Mouse (Mus musculus): ENCODE results near the gene Tirap.
"Not testable (repeated sequence)": the region's sequence is repeated elsewhere in the genome, so short reads cannot be mapped to it uniquely, and the experiment has no call there.

Gene Tirap

DNA sequence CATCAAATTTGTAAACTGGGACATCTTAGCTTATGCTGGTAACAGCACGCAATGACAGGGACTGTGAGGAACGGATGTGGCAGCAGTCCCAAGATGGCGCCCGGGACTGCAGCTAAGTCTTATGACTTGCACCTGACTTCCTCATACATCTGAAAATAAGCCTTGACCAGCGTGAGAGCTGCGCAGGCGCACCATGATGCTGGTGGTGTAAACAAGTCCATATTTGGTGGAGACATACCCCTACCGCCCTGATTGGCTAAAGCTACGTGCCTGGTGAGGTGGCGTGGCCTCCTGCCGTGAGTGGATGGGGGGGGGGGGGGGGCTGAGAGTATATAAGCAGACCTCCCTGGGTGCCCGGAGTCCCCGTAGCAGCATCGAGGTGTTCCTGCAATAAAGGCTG, 52.8 kb downstream of the Tirap start:
- DNase-seq (ENCODE audit: low spot score) = not testable (repeated sequence)

GRCm38 (mm10) chr9:35145829-35146228, 54.3 kb downstream of the Tirap start:
- no peak for DNase-seq (ENCODE audit: low spot score)

GRCm38 (mm10) chr9:35145118-35145517, 55.0 kb downstream of the Tirap start:
- no peak for DNase-seq (ENCODE audit: low spot score)

- no peak for DNase-seq (ENCODE audit: low spot score)
Observed at GRCm38 (mm10) chr9:35142221-35142620, 57.9 kb downstream of the Tirap start.

GRCm38 (mm10) chr9:35139231-35139744, 60.8 kb downstream of the Tirap start:
- no peak for DNase-seq (ENCODE audit: low spot score)

GRCm38 (mm10) chr9:35138029-35138428, 62.1 kb downstream of the Tirap start:
- DNase-seq (ENCODE audit: low spot score) = no peak

GRCm38 (mm10) chr9:35135575-35135974, 64.5 kb downstream of the Tirap start:
- DNase-seq (ENCODE audit: low spot score) = no peak
